Mouse (Mus musculus): Measurements from ENCODE around the gene Rap1a. TPM values are rescaled to one million over a fixed set of nuclear protein-coding genes. Genes with fewer than 3 reads are reported as not detected.

The Rap1a gene
- polyA plus RNA-seq, 1 experiment from 2014 or later: 111 TPM

GRCm38 (mm10) chr3:105782406-105782805 is 18.7 kb downstream of the Rap1a start:
- Histone ChIP-seq H3K9me3 (replicated peaks) (no peaks in the 10 kb centered on the region), H3K4me2 (no peak overlapping the region), H3K9ac (no peak overlapping the region), H3K4me3 (replicated peaks) (no peak overlapping the region), H3K36me3 (peaks cover 7% of the 10 kb centered on the region; the same call in 1 of the 2 replicates), H3K4me1 (0 out of 2 replicates have a peak, but pooled peaks cover 4% of the 10 kb centered on the region), H3K27ac (no peak overlapping the region), H3K27me3 (no peaks in the 10 kb centered on the region)
- WGBS: 43% methylated on average over 7 of the region's 7 CpGs
- ATAC-seq (replicated peaks; ENCODE audit: low FRiP score): peak; percentile 49; the same call in 1 of the 2 replicates

DNA sequence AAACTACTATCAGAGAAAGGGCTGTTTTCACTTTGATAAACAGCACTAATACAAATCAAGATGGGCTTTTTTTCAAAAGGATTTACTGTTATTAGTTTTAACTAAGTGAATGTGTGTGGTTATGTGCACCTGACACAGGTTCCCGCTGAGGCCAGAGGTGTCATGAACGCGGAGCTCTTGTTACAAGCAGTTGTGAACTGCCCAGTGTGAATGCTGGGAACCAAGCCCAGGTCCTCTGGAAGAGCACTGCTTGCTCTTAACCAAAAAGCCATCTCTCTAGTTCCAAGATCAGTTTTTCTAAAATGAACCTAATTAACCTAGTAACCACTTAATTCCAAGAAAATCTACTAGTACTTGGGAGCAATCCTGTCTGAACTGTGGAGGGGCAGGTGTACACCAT is 23.1 kb downstream of the Rap1a start:
- 98% methylated on average over 3 of the region's 3 CpGs for WGBS
- Histone ChIP-seq H3K4me3 (replicated peaks) (no peak overlapping the region), H3K27ac (no peak overlapping the region), H3K9me3 (replicated peaks) (no peaks in the 10 kb centered on the region), H3K36me3 (no peaks in the 10 kb centered on the region), H3K4me2 (no peak overlapping the region), H3K27me3 (no peaks in the 10 kb centered on the region), H3K4me1 (0 out of 2 replicates have a peak, but pooled peaks cover 4% of the 10 kb centered on the region), H3K9ac (no peak overlapping the region)
- no peak for ATAC-seq (replicated peaks; ENCODE audit: low FRiP score)

DNA sequence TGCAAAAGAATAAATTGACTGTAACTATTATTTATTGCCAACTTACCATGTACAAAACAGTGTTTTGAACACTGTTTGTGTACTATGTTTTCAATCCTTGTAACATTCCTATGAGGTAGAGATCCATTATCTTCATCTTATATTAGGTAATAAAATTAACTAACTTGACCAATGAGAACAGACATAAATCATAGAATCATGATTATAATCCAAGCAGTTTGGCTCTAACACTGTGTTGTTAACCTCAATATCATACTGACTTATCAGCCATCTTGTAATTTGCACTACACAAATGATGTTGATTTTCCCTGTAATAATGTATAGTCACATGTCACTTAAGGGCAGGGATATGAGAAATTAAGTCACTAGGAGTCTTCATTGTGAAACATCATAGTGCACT is 26.6 kb downstream of the Rap1a start:
- Histone ChIP-seq H3K4me3 (replicated peaks) (no peak overlapping the region), H3K27ac (no peak overlapping the region), H3K36me3 (no peaks in the 10 kb centered on the region), H3K4me1 (no peaks in the 10 kb centered on the region), H3K27me3 (no peaks in the 10 kb centered on the region), H3K4me2 (no peak overlapping the region), H3K9me3 (replicated peaks) (no peaks in the 10 kb centered on the region), H3K9ac (no peak overlapping the region)
- ATAC-seq (replicated peaks; ENCODE audit: low FRiP score): no peak

DNA sequence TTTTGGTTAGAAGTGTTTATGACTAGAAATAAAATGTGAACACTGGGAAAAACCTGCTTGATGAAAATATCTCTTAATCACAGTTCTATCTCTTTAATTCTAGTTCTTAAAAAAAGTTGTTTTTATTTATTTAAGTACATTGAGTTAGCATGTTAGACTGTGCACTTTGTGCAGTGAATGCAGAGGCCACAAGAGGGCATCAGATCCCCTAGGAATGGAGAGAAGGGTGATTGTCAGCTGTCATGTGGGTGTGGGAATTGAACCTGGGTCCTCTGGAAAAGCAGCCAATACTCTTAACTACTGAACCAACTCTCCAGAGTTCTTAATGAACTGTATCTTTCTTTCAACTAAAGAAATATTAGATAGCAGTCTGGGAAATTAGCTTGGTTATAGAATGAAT is 29.6 kb downstream of the Rap1a start:
- no peaks in the 10 kb centered on the region for H3K9me3 ChIP-seq (replicated peaks)
- H3K36me3 ChIP-seq: no peaks in the 10 kb centered on the region
- H3K4me3 ChIP-seq (replicated peaks): no peak overlapping the region
- H3K27me3 ChIP-seq: no peaks in the 10 kb centered on the region
- no peak for ATAC-seq (replicated peaks; ENCODE audit: low FRiP score)
- no peak overlapping the region for H3K9ac ChIP-seq
- H3K4me2 ChIP-seq: no peak overlapping the region
- H3K4me1 ChIP-seq: no peaks in the 10 kb centered on the region
- H3K27ac ChIP-seq: no peak overlapping the region

DNA sequence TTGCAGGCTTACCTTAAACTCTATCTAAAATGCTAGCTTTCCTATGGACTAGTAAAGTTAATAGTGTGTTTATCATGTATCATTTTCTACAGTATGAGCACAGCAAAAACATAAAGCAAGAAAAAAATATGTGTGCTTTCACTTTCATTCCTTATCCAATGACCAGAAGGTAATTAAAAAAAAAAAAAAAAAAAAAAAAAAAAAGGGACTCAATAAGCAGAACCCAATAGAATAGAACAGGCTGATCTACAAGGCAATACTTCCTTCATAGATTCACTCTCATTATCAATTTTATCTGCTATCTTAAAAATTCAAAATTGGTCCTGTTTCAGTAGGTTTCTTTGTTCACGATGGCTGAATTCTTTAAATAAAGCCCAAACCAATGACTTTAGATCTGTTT is 30.3 kb downstream of the Rap1a start:
- H3K9ac ChIP-seq: no peak overlapping the region
- ATAC-seq (replicated peaks; ENCODE audit: low FRiP score): no peak
- no peak overlapping the region for H3K4me3 ChIP-seq (replicated peaks)
- WGBS: 94% methylated on average over 1 of the region's 1 CpGs
- H3K4me2 ChIP-seq: no peak overlapping the region
- H3K27ac ChIP-seq: no peak overlapping the region
- no peaks in the 10 kb centered on the region for H3K27me3 ChIP-seq
- H3K36me3 ChIP-seq: no peaks in the 10 kb centered on the region
- no peaks in the 10 kb centered on the region for H3K4me1 ChIP-seq
- H3K9me3 ChIP-seq (replicated peaks): no peaks in the 10 kb centered on the region

DNA sequence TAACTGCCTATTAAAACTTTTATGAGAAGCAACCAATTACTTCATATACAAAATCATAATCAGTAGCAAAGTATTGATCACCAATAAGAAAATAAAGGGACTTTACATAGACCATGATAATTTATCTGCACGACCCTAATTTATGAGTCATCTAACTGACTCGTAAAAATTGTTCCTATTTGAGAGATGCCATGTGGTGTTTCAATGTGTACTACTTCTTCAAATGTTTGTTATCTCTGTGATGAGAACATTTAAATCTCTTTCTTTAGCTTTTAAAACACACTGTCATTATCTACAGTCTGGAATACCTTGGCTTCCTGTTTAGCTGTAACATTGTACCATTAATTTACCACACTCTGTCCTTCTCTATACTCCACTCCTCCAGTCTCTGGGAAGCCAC is 31.8 kb downstream of the Rap1a start:
- Histone ChIP-seq H3K9me3 (replicated peaks) (no peaks in the 10 kb centered on the region), H3K4me2 (no peak overlapping the region)

GRCm38 (mm10) chr3:105768529-105768928 is 32.6 kb downstream of the Rap1a start:
- Histone ChIP-seq H3K4me3 (replicated peaks) (no peak overlapping the region), H3K9ac (no peak overlapping the region), H3K27ac (no peak overlapping the region), H3K9me3 (replicated peaks) (no peaks in the 10 kb centered on the region), H3K4me1 (peaks cover 2% of the 10 kb centered on the region; the same call in 1 of the 2 replicates), H3K4me2 (no peak overlapping the region), H3K36me3 (no peaks in the 10 kb centered on the region), H3K27me3 (no peaks in the 10 kb centered on the region)
- 76% methylated on average over 6 of the region's 6 CpGs for WGBS
- no peak for ATAC-seq (replicated peaks; ENCODE audit: low FRiP score)

More for the DNA sequence above, 31.8 kb downstream of the Rap1a start:
- 80% methylated on average over 2 of the region's 2 CpGs for WGBS
- Histone ChIP-seq H3K9ac (no peak overlapping the region), H3K36me3 (no peaks in the 10 kb centered on the region), H3K27ac (no peak overlapping the region), H3K27me3 (no peaks in the 10 kb centered on the region), H3K4me1 (no peaks in the 10 kb centered on the region), H3K4me3 (replicated peaks) (no peak overlapping the region)
- no peak for ATAC-seq (replicated peaks; ENCODE audit: low FRiP score)

DNA sequence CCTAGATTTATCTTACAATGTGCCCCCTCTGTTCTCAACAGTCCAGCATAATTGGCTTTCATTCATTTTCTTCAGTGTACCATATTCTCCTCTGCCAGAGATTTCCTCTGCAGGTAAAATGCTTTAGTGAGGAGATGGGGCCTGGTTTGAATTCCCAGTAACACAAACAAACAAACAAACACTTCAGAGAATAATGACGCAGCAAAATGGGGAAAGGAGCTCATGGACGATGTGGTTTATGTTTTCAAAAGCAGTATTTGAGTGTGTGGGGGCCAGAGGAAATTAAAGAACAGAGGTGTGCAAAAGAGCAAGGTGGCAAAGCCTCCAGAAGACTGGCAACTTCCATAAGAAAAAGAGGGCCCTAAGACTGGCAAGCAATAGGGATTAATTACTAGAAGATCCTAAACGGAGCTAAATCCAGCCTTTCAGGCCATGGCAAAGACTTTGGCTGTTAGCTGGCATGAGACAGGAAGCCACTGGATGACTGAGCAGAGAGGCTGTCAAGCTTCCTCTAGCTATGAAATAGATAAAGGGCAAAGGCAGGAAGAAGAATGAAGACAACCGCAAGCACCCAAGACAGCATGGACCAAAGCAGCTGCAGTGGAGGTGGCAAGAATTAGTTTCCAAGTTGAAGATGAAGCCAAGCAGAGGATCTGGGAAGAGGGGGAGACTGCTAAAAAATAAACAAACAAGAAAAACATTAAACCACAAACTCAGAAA is 37.8 kb downstream of the Rap1a start:
- H3K27ac ChIP-seq: no peak overlapping the region
- H3K9ac ChIP-seq: no peak overlapping the region
- H3K27me3 ChIP-seq: no peaks in the 10 kb centered on the region
- WGBS: 69% methylated on average over 4 of the region's 4 CpGs
- no peaks in the 10 kb centered on the region for H3K9me3 ChIP-seq (replicated peaks)
- H3K4me1 ChIP-seq: peaks cover 7% of the 10 kb centered on the region; the same call in 1 of the 2 replicates
- no peak overlapping the region for H3K4me3 ChIP-seq (replicated peaks)
- no peaks in the 10 kb centered on the region for H3K36me3 ChIP-seq
- ATAC-seq (replicated peaks; ENCODE audit: low FRiP score): no peak
- H3K4me2 ChIP-seq: no peak overlapping the region

- Histone ChIP-seq H3K9ac (no peak overlapping the region), H3K9me3 (replicated peaks) (no peaks in the 10 kb centered on the region), H3K4me1 (peaks cover 7% of the 10 kb centered on the region; the same call in 1 of the 2 replicates), H3K36me3 (no peaks in the 10 kb centered on the region), H3K4me3 (replicated peaks) (no peak overlapping the region), H3K27me3 (no peaks in the 10 kb centered on the region), H3K4me2 (no peak overlapping the region), H3K27ac (no peak overlapping the region)
- WGBS: 95% methylated on average over 3 of the region's 3 CpGs
- ATAC-seq (replicated peaks; ENCODE audit: low FRiP score): no peak
These were observed 41.1 kb downstream of the Rap1a start for GRCm38 (mm10) chr3:105760063-105760462.

- Histone ChIP-seq H3K9me3 (replicated peaks) (no peaks in the 10 kb centered on the region), H3K27me3 (no peaks in the 10 kb centered on the region), H3K9ac (no peak overlapping the region), H3K27ac (no peak overlapping the region), H3K4me3 (replicated peaks) (no peak overlapping the region), H3K36me3 (no peaks in the 10 kb centered on the region), H3K4me1 (peaks cover 6% of the 10 kb centered on the region; the same call in 1 of the 2 replicates), H3K4me2 (no peak overlapping the region)
- 84% methylated on average over 4 of the region's 4 CpGs for WGBS
- ATAC-seq (replicated peaks; ENCODE audit: low FRiP score): no peak
These were observed 42.5 kb downstream of the Rap1a start for GRCm38 (mm10) chr3:105758658-105759057.

DNA sequence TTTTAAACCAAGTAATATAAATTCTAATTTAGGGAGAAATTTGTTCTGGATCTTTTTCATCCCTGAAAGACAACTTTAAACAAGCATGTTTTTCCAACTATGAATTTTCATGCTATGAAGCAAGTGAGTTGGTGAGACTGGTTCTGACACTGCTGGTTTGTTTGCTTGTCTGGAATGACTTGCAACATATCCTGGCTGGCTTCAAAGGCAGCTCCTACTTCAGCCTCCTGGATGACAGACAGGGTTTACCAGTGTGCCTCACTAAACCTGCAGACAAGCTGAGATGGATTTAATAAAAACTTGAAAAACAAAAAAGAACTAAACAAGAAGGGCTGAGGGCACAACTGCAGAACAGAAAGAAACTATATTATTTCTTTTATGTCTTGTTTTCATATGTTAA is 43.0 kb downstream of the Rap1a start:
- H3K4me1 ChIP-seq: peaks cover under 1% of the 10 kb centered on the region; the same call in 1 of the 2 replicates
- ATAC-seq (replicated peaks; ENCODE audit: low FRiP score): no peak

DNA sequence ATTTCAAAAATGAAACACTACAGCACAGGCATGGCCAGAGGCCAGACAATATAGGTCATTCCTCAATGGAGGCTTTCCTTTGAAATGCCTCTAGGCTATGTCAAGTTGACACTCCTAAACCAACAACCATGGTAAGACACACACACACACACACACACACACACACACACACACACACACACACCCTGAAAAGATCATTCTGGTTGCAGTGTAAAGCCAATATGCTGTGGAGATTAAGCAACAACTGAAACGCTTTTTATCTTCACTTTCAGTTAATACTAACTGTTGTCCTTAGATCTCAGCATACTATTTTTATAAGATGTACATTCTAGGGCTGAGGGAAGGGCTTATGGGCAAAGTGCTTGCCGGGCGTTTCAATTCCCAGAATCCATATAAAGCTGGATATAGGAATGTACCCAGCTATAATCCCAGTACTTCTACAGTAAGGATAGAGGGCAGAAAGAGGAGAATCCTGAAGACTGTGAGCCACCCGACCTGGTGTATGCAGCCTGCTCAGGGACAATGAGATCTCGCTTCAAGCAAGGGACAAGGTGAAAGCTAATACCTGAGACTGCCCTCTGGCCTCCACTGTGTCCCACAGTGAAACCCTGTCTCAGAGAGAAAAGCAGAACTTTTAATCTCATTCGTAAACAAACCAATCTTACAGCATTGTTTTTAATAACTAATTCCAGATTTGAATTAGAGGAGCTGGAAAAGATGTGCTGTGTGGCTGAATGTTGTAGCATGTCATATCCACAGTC is 43.6 kb downstream of the Rap1a start:
- H3K4me2 ChIP-seq: no peak overlapping the region
- 80% methylated on average over 6 of the region's 6 CpGs for WGBS
- no peaks in the 10 kb centered on the region for H3K9me3 ChIP-seq (replicated peaks)
- H3K9ac ChIP-seq: no peak overlapping the region
- H3K27me3 ChIP-seq: no peaks in the 10 kb centered on the region
- H3K36me3 ChIP-seq: no peaks in the 10 kb centered on the region
- H3K4me1 ChIP-seq: no peaks in the 10 kb centered on the region
- H3K27ac ChIP-seq: no peak overlapping the region
- H3K4me3 ChIP-seq (replicated peaks): no peak overlapping the region
- no peak for ATAC-seq (replicated peaks; ENCODE audit: low FRiP score)

More for the DNA sequence above, 43.0 kb downstream of the Rap1a start:
- no peaks in the 10 kb centered on the region for H3K9me3 ChIP-seq (replicated peaks)
- no peaks in the 10 kb centered on the region for H3K36me3 ChIP-seq
- no peak overlapping the region for H3K9ac ChIP-seq
- H3K4me2 ChIP-seq: no peak overlapping the region
- no peak overlapping the region for H3K27ac ChIP-seq
- no peaks in the 10 kb centered on the region for H3K27me3 ChIP-seq
- no peak overlapping the region for H3K4me3 ChIP-seq (replicated peaks)
